Mouse (Mus musculus): ENCODE data around the gene Rasa3.

The Rasa3 gene

DNA sequence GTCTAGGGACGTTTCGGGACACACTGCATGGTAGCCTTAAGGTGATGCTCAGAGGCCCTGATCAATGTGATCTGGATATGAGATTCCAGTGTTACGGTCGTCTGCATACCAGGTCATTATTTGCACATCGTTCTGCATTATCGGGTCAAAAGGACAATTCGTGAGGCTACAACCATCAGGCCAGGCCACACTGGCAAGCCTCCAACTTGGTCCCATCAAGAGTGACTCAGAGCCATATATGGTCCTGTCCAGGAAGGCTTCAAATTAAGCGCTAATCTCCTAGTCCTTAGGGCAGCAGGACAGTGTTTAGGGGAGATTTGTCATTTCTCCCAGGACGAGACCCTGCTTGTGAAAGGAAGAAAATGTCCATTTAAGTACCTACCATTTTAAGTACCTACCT, 63.3 kb downstream of the Rasa3 start:
- DNase-seq: peak; percentile 52 to 55

DNA sequence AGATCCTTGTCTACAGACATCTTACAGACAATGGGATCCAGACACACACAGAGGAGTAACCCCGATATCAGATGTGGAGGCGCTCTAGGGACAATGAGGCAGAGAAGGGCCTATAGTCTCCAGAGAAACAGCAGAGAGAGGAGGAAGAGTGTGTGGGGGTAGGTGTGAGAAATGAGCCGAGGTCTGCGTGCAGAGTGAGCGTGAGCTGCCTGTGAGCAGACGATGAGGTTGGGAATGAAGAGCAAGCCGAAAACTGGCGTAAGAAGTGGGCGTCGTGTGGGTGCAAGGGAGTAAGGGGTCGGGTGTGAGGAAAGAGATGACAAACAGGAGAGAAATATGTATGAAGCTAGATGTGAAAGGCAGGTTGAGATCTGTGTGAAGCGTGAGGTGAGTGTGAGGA, 65.7 kb downstream of the Rasa3 start:
- no peak for DNase-seq

DNA sequence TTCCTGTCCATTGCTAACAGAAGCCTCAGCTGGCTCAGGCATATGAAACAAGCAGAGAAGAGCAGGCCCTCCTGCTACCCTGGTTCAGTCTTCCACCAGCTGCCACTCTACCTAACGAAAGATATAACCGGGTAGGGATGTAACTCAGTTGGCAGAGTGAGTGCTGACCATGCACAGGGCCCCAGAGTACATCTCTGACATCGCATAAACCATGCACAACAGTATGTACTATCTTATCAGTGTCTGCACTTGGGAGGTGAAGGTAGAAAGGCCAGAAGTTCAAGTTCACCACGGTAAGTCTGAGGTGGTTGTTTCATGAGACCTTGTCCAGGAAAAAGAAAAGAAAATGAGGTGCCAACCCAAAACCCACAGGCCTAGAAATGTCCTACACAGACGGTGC, 67.4 kb downstream of the Rasa3 start:
- no peak for DNase-seq

DNA sequence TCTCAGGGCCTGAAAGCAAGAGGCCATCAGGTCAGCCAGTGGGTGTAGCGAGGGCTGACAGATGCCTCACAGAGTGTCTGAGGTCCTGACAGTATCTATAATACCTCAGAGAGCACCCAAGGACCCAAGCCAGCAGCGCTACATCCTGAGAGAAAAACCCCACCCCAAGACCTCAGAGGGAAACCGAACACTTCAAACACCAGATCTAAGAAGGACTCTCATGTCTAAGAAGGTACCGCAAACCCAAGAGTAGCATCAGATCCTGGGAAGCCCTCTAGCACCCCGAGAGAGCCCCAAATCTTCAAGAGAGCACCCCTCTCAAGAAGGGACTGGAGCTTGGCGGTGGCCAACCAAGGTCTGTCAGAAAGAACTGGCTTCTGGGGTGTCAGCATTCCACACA, 68.5 kb downstream of the Rasa3 start:
- no peak for DNase-seq

DNA sequence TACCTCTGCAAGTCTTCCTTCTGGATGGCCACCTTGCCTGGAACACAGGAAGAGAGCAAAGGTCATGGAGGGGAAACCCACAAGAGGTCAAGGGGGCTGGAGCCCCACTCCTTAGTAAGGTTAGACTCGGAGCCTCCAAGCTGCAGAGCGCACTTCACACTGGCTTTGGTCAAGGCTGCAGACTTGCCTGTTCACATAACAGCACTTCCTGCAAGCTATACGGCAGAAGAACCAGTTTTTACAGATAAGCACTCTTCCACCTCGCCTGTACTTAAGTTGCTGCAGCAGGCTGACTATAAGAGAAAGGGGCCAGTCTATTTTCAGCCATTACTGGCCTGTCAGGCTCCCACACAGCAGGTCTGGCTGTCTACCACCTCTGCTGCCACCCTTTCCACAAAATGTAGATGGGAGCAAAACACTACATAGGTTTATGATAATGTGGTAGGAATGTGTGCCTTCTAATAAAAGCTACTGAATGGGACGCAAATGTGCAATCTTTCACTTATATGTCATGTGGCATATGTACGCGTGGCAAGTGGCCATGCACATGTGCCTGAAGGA, 71.4 kb downstream of the Rasa3 start:
- DNase-seq: no peak

DNA sequence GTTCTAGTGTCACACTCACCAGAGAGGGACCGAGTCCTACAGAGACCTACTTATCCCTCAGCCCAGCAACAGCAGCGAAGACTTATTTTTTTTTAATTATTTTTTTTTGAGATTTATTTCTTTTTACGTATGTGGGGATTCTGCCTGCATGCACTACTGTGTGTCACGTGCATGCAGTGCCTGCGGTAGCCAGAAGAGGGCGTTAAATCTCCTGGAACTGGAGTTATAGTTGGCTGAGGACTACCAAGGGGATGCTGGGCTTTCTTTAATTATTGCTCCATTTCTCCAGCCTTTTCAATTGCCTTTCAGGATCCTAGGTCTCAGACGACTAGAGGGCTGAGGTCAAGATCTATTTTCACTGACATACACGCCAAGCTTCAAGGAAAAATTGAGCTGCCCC, 74.8 kb downstream of the Rasa3 start:
- DNase-seq: peak; percentile 57 to 64

DNA sequence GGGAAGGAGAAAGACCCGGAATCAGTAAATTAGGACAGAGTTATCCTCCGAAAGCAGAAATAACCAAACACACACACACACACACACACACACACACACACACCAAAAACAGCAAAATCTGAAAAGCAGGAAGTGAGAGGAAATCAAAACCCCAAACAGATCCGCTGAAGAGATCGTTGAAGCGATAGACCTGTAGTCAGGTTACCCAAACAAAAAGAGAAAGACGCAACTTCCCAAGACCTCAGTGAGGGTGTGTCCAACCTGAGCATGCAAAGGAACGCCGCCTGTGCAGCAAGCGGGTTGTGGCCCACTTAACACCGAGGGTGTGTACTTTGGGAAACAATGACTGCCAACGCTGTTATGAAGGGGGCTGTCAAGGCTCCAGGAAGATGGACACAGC, 76.2 kb downstream of the Rasa3 start:
- DNase-seq: no peak

DNA sequence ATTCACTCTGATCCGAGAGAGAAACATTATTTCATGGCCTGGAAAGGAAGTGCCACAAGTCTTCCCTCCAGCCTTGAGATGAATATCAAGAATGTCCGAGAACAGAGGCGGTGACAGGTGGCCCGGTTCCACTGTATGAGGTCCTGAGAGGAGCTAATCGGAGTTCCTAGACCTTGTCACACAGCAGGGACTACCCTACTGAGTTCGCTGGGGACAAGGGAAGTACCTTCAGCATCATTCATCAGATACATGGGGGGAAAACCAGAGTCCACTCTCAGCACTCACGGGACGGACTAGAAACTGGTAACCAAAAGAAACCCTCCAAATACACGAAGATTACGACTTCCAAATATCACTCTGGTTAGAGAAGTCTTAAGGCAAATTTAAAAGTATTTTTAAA, 76.7 kb downstream of the Rasa3 start:
- no peak for DNase-seq

DNA sequence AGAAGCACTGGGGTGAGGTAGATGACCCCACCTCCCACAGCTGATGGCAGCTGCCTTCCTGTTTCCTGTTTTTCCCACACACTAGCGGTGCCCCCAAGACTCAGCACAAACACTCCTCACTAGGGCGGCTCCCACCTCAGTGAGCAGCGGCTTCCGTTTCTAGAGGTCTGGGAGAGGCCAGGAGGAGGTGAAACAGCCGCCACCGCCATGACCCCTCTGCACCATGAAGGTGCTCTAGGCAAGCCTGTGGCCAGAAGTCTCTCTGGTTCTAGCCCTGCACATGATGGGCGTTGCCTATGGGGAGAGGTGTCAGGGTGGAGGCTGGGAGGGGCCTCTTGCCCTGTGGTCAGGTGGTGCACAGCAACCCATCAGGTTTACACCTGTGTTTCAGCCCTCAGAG, 77.2 kb downstream of the Rasa3 start:
- DNase-seq: no peak

DNA sequence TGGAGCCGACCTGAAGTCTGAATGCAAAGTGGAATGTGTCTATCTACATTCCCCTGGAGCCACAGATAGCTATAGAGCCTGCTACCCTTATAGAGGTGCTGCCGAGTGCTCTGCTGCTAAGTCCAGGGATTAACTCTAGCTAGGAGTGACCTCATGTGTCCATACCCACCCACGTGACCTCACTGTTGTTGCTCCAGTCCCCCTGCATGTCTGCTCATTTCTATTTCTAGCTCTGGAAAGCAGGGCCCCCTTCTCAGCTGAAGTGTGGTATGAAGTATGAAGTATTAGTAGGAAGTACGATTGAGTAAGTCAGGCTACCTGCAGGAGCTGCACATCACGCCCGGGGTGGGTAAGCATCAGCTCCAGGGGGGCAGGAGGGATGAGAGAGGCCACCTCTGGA, 79.6 kb downstream of the Rasa3 start:
- DNase-seq: no peak

DNA sequence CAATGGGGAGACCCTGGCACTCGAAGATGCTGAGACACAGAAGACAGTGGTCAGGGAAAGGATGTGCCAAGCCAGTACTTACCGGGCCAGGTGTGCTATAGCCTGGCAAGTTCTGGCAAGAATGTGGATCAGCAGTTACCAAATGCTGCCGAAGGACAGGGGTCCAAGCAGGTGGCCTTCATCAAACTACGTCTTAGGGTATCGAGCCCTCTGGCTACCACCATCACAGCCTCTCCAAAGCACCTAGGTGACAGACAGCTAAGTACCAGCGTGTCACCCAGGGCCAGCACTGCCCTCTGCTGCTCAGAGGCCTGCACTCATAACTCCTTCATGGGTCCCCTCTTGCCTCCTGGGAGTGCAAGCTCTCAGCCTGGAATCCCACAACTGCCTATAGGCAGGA, 81.5 kb downstream of the Rasa3 start:
- DNase-seq: no peak

DNA sequence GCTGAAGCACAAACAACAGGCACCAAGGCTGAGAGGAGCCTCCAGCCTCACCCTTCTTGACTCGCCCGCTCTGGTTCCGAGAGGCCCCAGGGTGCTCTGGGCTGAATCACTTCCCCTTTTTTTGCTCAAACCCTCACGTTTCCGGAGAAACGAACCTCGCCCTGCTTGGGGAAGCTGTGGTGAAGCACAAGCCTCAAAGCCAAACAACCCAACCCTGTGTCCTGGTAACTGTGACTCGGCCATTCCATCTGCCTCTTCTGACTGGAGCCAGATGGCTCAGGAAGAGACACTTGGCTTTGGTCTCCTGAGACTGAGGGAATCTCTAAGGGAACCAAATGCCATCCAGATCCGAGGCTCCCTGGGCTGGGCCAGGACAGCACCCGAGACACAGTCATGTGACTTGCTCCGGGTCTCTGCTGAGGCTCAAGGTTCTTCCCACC, 82.5 kb downstream of the Rasa3 start:
- peak; percentile 83 to 84 for DNase-seq

DNA sequence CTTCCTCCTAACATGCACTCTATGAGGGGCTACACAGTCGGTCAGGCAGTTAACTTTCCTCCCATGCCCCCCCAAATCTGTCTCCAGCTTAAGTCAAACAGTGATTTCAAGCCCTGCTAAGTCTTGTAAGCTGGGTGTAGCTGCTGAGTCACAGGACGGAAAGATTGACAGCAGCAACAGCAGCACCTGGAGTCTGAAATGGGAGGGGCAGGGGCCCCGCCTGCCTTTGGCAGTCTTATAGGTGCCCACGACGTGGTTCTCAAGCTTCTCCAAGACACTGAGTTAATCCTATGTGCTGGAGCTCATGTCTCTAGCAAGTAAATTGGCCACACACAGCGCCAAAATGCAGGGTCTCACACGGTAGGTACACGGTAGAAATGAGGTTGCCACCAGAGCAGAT, 84.1 kb downstream of the Rasa3 start:
- no peak for DNase-seq

DNA sequence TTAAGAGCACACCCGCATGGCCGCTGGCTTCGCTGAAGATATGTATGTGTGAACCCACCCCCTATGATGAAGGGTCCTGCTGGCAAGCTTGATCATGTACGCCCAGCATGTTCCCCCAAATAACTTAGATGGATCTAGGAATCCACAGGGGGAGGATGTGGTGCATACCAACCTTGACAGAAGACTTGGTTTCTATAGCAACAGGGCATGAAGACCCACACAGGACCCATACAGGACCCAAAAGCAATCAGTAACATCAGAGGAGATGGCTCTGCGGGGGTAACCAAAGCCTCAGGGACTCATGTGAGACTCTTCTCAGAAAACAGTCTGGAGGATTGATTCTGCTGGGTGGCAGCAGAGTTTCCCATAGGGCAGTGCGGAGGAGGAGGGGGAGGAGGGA, 86.2 kb downstream of the Rasa3 start:
- no peak for DNase-seq

DNA sequence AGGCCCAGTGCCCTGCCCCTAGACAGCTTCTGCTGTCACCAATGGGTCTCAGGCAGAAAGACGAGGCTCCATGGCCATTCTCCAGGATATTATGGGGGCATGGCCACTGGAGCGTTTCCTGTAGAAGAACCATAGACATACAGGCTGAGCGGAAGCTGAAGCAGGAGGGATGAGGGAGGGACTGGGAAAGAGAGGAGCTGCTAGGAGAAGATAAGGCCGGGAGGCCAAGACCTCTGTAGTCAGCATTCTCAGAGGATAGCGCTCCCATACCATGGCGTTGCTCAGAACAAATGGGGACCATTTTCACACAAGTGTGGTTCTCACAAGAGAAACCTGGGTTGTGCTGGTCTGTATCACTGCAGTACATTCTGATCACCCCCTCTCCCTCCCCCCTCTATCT, 88.3 kb downstream of the Rasa3 start:
- DNase-seq: no peak

DNA sequence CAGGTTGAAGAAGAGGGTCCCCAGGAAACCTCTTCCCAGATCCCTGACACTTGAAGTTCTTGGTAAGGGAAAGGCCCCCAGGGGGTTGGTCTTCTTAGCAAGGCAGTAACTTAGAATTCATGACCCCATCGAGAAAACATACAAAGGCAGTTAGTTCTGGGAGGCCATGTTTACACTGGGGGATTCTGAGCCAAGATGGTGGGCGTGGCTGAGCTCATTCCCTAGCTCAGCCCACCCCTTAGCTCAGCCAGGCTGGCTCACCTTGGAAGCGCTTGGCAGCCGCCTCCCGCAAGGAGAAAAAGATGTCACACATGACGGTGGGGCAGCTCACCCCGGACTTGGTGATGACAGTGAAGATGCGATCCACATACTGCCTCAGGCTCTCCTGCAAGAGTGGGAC, 92.8 kb downstream of the Rasa3 start:
- no peak for DNase-seq

DNA sequence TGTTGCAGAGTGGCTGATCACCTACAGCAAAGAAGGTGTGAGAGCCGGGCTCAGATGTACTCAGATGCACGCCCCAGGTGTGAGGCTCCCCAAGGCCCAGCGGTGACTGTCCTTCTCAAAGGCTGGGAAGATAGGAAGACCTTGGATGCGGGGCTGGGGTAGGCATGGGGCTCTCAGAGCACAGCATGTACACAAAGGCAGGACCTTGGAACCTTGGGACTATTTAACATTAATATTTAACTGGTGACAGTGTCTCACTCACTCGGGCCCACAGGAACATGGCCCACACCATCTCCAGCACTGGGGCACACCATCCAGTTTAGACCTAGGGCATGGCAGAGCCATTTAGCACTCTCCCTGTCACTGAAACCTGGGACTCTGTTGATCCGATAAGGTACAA, 99.5 kb downstream of the Rasa3 start:
- no peak for DNase-seq

DNA sequence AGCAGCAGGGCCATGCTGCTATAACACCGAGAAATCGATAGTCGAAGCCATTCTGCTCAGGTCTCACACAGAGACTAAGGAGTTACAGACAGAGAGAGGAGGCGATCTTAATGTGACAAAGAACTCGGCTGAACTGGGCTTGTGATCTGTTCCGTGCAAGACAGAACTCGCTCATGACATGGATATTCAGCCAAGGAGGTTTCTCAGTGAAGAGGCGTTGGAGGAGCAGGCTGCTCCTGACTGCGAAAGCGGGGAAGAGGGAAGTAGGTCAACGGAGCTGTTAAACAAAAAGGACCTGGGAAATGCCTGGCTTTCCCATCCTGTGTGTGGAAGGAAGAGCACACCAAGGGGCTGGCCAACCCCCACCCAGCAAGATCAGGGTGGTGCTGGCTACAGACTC, 105.4 kb downstream of the Rasa3 start:
- DNase-seq: no peak

DNA sequence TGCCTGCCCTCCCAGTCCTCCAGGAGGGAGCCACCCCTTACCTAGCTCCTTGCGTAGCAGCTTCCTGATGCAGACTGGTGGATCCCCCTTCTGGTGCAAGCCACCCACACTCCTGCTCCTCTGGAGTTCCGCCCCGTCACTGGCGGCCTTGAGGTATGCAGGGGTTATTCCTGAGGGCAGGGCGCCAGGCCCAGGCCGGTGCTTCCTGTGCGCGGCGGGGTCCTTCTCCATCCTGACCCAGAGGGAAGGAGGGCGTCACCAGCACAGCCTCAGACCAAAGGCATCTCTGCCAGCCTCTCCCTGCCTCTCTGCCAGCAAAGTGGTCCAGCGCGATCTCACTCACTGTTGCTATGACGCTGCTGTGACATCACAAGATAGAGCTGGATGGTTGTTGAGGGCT, 115.3 kb downstream of the Rasa3 start, which contains the start of gene 1700029H14Rik:
Gene 1700029H14Rik, minus strand, starts transcription at position 344 of the 400 bp plus-strand sequence.
- DNase-seq: no peak

DNA sequence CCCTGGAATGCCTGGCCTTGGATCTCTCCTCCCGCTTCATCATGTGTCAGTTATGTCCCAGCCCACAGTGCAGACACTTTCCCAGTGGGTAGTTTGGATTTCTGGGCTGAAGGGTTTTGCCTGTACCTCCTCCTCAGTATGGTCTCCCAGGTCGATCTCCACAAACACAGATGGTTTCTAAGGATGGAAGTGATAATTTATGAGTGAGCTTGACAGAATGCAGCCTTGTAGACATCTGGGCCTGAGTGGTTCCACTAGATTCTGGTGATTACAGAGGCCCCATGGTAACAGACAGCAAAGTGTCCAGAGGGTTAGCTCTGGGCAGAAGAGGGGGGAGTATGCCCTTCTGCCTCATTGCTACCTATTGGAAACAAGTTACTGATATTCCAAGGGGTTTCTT, 119.9 kb downstream of the Rasa3 start:
- no peak for DNase-seq

DNA sequence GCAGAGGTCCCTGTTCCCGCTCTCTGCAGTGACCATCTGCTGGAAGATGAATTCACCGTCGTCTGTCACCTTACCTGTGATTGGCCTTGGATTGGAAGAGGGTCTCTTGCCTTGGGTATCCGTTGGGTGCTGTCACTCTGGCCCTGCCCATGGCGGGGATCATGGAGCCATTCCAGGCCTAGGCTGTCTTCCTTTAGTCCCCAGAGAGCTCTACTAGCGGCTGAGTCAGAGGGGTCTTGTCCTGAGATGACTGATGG, 125.9 kb downstream of the Rasa3 start:
- DNase-seq: no peak

DNA sequence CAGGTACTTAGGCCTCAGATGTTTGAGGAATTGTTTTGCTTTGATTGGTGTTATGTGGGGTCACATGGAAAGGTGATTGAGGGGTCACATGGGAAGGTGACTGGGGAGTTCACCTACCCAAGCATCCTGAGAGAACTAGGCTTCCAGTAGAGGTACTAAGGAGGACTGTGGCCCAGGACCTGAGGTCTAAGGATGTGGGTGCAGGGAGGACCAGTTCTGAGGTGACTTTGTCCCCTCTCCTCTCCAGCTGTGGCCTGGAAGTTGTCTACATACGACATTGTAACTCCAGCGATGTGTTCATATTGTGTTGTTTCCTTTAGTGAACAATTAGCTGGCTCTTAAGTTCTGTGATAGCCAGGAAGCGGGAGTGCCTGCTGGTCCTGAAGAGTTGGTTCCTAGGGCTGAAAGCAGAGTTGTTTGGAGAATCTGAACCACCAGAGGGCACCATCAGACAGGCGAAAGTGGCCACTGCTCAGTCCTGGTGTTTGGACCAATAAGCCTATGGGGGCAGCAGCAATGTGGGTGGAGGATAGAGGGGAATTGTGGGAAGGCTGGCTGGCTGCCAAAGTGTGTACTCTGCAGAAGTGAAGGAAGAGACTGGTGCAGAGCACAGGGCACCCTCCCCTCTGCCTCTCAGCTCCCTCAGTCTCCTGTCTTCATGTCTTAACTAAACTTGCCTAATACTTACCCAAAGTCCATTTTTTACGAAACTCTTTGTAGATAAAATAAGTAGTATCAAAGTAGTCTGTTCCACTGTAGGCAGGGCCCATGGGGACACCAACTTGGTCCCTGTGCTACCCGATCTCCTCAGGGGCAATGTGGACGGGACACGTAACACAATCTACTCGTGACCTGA, 126.5 kb downstream of the Rasa3 start:
- peak; percentile 84 to 92 for DNase-seq

DNA sequence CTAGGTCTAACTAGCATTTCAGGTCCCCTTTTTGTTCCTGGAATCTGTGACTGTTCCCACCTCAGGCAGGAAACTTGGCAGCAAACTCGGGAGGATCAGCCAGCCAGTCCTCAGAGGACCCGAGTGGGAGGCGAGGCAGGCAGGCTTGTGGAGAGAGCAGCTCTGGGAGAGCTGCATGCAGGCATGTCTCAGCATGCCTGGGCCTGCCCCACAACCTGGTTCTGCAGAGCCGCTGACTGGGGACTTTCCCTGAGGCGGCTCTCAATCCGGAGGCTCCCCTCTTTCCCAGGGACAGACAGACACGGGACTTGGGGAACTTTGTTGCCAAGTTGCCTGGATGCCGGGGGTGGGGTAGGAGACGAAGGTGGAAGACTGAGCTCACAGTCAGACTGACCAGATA, 128.6 kb downstream of the Rasa3 start:
- peak; percentile 22 to 29 for DNase-seq

DNA sequence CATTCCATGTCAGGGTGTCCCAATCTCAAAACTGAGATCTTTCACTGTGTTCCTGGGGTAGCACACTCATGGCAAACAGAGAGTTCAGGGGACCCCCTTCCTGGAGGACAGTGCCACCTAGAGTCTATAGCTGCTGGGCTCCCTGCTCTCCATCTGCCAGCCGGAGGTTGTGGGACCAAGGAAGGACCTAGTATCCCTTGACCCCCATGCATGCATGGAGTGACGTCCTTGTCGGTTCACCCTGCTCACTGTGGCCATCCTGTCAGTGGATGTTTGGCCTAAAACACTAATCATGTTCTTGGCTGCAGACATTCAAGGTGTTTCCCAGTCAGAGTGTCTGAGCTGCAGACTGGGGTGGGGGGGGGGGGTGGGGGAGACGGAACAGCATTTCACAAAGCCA, 129.2 kb downstream of the Rasa3 start:
- DNase-seq: peak; percentile 48 to 54

DNA sequence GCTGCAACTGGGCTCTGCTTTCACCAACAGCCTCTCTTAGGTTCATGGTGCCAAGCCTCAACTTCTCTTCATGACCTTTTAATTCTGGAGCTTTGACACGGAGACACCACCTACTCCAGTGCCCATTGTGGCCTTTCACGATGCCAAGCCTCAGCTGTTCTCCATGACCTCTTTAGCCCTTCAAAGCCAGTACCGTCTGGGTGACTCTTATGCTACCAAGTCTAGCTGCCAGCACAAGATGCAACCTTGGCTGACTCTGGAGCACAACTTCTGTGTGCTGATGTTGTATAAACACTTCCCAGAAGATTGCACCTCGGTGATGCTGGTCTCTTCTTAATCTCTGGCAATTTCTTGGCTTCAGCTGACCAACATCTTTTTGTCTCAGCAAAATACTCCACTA, 131.0 kb downstream of the Rasa3 start:
- no peak for DNase-seq
